Mouse (Mus musculus) left cerebral cortex, postnatal 10 days (tissue): Measurements from ENCODE around the gene Slc43a2. TPM values are rescaled to one million over a fixed set of nuclear protein-coding genes. Genes with fewer than 3 reads are reported as not detected.
A peak's percentile ranks its signal among the peaks of the same experiment; 100 is the strongest.

ENCODE experiments used
- DNase-seq, 2 experiments: peaks; one replicate each; pipeline ENCODE4 v3.0.0; 2021 to 2022; ENCODE audit warnings: low spot score in 2 of 2, mixed read lengths in 1 of 2; ENCODE audit errors: extremely low spot score in 1 of 2
- intact Hi-C: fragments of 180-260 bp; cut with DNase I; formaldehyde crosslinking; loops from one replicate; pipeline ENCODE4 v1.15.1; 2025
- total RNA-seq, 2 experiments: library from RNA; stranded (reverse); gene quantifications; 2 replicates each; pipeline ENCODE4 v1.2.3; 2021

Gene Slc43a2
- total RNA-seq, 2 experiments from 2014 or later, result 48.4 to 51.2 TPM

DNA sequence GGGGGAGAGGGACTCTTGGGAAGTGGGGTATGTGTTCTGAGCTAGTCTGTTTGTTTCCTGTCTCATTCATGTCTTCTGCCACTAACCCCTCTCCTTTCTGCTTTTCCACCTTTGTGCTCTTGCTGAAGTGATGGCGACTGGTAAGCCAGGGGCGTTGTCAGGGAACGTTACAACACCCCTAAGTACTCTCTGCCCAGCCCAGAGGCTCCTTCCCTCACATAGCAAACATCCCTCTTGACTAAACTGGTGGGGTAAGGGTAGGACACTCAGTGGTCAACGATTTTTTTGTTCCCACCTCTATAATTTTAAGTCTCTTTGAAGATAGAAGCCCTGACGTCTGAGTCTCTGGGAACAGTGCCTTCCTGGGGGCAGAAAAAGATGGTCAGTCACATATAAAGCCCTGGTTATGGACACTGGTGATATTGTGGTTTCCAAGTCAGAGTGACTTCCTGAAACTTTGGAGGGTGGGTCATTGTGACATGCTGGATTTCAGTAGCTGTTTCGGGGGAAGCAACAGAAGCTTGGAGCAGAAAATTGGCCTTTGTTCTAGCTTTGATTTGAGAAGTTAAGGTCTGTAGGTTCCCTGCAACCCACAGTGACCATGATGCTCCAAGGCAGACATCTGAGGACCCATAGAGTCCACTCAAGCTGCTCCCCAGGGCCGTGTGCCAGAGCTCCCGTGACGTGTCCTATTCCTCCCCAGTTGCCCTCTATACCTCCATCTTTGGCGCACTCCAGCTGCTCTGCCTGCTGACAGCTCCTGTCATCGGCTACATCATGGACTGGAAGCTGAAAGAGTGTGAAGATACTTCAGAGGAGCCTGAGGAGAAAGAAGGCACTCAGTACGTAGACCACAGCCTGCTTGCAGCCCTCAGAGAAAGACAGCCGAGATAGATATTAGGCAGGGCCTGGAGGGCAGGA lies 35.0 kb downstream of the Slc43a2 start:
- intact Hi-C loops, result no loop called here
- DNase-seq, result no peak

GRCm38 (mm10) chr11:75567346-75568114 lies 36.0 kb downstream of the Slc43a2 start:
- DNase-seq, result no peak
- intact Hi-C loops, result no loop called here

DNA sequence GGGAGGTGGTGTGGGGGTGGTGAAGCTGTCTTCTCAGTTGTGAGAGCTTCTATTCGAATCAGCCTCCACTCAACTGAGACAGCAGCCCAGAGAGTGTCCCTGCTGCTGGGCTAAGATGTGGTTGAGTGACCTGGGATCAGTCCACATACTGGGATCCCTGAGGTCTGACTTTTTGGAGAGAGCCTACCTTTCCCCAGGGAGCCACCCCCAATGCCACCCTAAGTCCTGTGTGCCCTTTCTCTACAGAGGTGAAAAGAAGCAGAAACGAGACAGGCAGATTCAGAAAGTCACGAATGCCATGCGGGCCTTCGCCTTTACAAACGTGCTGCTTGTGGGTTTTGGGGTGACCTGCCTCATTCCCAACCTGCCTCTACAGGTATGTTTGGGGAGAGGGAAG lies 36.6 kb downstream of the Slc43a2 start:
- intact Hi-C loops, result no loop called here
- no peak for DNase-seq

DNA sequence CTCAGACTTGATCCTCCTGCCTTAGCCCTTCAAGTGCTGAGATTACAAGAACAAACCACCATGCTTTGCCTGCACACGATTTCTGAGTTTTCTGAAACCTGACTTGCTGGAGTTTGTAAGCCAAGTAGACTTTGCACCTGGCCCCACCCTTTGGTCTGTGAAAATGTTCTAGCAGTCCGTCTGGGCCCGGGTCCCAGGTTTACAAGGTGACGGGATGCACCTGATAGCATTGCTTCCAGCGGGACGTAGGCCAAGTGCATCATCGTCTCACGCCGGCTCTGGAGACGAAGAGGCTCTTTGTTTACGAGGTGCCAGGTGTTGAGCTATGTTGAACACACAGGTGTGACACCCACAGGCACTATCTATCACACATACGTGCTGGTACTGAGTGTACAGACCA lies 37.5 kb downstream of the Slc43a2 start:
- DNase-seq, result no peak
- intact Hi-C loops, result no loop called here

- DNase-seq, result no peak
- intact Hi-C loops, result no loop called here
Measured at GRCm38 (mm10) chr11:75570375-75571125, 39.1 kb downstream of the Slc43a2 start.

- no peak for DNase-seq
- intact Hi-C loops, result no loop called here
Measured at GRCm38 (mm10) chr11:75571126-75571990, 39.9 kb downstream of the Slc43a2 start.

DNA sequence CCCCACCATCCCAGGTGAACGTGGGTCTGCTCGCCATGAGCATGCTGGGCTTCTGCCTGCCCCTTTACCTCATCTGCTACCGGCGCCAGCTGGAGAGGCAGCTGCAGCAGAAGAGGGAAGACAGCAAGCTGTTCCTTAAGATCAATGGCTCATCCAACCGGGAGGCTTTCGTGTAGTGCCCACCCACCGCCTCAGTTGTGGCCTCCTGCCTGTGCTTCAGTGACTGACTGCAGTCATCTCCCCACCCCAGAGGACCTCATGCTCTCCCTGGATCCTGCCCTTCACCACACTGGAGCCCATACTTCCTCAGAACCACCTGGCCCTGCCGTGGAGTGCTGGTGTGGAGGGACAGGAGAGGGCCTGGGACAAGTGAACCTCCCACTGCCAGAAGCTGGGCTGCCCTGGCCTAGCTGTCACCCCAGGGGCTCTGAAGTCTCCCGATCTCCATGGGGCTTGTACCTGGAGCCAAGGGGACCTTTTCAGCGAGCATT lies 40.9 kb downstream of the Slc43a2 start:
- intact Hi-C loops, result loop anchor here (1.0 kb wide), 1 partner anchor 42 kb away; no protein-coding TSS in a partner anchor
- peak in 1 of 2 experiments; percentile 55 for DNase-seq

GRCm38 (mm10) chr11:75572854-75573650 lies 41.6 kb downstream of the Slc43a2 start:
- peak; percentile 91 to 93 for DNase-seq
- intact Hi-C loops, result loop anchor here (1.0 kb wide), 1 partner anchor 43 kb away; no protein-coding TSS in a partner anchor

DNA sequence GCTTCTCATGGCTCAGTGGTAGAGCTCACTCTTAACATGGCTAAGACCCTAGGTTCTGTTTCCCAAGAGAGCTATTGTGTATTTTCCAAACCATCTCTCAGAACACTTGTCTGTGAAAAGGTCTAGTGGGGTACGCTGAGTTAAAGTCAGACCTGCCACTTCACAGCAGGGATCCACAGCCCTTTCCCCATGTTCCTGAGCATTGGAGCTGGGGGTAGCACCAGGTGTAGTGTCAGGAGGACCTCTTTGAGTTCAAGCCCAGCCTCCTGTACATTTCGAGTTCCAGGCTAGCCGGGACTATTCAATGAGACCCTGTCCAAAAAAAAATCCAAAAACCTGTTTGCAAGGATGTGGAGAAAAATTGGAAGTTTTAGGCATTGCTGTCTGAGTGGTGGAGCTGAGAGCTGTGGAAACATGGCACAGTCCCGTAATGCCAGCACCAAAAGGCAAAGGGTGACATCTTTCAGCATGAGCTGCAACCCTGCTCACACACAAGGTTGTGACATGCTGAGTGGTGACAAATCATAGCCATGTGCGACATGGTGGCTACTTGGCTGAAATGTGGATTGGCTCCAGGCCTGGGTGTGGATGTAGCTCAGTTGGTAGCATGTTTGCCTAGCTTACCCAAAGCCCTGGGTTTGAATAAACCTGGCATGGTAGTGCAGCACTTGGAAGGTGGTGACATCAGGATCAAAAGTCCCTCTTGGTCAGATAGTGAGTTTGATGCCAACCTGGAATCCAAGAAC lies 43.1 kb downstream of the Slc43a2 start:
- DNase-seq, result no peak
- intact Hi-C loops, result no loop called here

- intact Hi-C loops, result no loop called here
- DNase-seq, result no peak
Measured at GRCm38 (mm10) chr11:75575560-75576123, 44.1 kb downstream of the Slc43a2 start.

- intact Hi-C loops, result no loop called here
- DNase-seq, result no peak
Measured at GRCm38 (mm10) chr11:75578609-75579008, 47.1 kb downstream of the Slc43a2 start.

DNA sequence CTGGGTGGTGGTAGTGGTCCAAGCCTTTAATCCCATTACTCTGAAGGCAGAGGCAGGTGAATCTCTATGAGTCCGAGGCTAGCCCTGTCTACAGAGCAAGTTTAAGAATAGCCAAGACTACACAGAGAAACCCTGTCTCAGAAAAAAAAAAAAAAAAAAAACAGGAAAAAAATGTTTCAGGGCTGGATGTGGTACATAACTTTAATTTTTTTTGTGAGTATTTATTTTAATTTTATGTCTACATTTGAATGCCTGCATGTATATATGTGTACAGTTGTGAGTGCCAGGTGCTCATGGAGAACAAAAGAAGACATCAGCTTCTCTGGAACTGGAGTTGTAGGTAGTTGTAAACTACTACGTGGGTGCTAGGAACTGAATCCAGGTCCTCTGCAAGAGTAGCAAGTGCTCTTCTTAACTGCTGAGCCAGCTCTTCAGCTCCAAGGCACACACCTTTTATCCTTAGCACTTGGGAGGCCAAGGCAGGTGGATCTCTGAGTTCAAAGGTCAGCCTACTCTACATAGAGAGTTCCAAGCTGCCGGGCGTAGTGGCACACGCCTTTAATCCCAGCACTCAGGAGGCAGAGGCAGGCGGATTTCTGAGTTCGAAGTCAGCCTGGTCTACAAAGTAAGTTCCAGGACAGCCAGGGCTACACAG lies 50.1 kb downstream of the Slc43a2 start:
- intact Hi-C loops, result no loop called here
- no peak for DNase-seq

- intact Hi-C loops, result no loop called here
- DNase-seq, result peak in 1 of 2 experiments; percentile 11
Measured at GRCm38 (mm10) chr11:75583521-75583920, 52.0 kb downstream of the Slc43a2 start.

DNA sequence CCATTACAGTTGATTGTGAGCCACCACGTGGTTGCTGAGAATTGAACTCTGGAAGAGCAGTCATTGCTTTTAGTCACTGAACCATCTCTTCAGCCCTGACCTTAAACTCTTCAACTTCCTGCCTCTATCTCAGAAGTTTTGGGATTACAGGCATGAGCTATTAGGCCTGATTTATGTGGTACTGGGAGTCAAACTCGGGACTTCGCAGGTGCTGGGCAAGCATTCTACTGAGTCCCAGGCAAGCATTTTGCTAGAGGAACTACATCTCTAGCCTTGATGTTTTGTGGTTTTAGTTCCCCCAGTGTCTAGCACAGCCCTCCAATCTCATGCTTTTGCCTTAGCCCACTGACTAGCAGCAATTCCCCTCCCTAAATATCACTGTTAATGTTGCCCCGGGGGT lies 53.6 kb downstream of the Slc43a2 start:
- intact Hi-C loops, result no loop called here
- DNase-seq, result no peak

GRCm38 (mm10) chr11:75585978-75586377 lies 54.5 kb downstream of the Slc43a2 start:
- peak in 1 of 2 experiments; percentile 18 for DNase-seq
- intact Hi-C loops, result no loop called here

- DNase-seq, result no peak
- intact Hi-C loops, result no loop called here
Measured at GRCm38 (mm10) chr11:75586963-75587362, 55.5 kb downstream of the Slc43a2 start.
